Mouse (Mus musculus): ENCODE results near the gene Rps6kb1.

Rps6kb1 gene

GRCm38 (mm10) chr11:86581250-86581753 is 36.7 kb upstream of the Rps6kb1 start:
- DNase-seq (ENCODE audit: extremely low read depth, low read depth, low spot score), result no peak

DNA sequence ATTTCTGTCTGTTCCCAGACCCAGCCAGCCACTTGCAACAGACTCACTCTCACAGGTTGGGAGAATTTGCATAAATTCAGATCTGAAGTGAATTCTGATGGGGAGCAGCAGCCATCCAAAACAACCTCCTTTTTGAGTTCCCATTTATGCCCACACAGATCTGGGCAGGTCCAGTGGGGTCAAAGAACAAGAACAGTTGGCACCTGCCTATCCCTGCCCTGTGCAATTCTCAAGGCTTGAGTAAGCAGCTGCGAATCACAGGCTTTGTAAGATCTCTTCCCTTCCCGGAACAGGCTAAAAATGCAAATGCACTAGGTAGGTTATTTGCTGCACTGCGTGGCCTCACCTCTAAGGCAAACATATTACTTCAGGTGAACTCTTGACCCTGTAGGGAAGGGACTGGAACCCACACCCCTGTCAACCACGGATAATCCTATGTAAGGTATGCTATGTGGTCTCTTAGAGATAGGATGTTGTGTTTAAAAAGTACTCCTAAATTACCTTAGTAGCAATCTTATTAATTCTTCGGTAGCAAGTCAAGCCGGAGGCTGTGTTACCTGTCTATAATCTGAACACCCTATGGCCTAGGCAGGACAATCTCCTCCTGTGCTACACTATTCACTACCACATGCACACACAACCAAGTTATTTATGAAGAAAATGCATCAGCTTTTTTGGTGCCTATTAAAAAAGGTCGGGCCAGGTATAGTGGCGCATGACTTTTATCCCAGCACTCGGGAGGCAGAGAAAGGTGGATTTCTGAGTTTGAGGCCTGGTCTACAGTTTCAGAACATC is 35.9 kb upstream of the Rps6kb1 start:
- DNase-seq (ENCODE audit: extremely low read depth, low read depth, low spot score), result peak; percentile 88

DNA sequence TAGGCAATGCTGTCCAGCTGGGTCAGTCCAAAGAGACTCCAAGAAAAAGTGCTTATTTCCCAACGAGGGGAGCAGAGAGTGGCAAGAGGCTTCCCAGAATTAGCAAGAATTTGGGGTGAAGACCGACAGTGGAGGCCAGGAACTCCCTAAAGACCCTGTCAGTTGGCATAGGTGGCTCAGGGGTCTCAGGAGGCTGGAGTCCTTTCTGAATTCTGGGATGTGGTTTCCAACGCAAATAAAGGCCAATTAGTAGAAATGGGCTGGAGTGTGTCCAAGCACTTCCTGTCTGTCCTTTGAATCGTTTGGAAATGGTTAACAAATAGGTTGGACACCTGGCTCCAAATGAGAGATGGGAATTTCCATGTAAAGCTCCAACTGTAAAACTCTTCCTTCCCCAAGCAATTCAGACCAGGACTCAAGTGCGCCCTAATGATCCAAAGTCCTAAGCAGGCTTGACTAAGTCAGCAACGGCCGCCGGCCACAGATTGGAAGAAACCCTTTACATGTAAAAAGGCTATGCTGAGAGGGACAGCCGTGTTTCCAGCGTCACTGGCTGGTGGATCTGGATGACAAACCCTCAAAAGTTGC is 35.2 kb upstream of the Rps6kb1 start:
- no peak for DNase-seq (ENCODE audit: extremely low read depth, low read depth, low spot score)

DNA sequence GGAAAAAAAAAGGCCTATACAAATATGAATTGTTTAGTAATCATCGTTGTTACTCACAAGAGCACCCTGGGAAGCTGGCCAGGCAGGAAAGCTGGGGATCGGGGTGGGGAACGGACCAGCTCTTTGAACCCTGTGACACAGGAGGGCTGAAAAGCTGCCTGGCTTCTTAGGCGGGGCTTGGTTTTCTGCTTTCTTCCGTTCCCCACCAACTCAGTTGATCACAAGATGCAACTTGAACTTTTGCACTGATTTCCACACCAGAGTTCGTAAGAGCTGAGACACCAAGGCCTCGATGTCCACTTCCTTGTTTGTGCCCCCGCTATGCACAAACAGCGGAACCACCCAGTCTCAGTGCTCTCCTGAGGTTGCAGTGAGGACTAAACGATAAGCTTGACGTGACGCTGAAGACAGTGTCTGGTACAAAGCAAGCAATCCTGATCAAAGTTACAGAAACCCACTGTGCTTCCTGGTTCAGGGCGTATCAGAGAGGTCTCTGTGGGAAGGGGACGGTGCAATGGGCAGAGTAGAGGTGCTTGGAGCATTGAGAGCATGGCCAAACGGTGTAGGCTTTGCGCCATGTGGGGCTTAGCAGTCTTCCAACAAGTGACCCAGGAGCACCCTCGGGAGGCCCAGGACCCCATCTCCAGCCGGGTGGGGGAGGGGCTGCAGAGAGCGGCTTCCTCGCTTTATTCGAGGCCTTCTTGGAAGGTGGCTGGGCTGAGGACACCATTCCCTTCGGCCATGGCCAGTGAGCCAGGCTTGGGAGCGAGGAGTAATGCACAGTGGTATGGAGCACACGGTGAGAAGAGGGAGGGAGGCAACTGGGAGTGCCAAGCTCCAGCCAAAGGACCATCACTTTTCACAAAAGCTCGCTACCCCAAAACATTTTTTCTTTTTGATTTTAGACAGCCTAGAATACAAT is 34.5 kb upstream of the Rps6kb1 start:
- no peak for DNase-seq (ENCODE audit: extremely low read depth, low read depth, low spot score)

DNA sequence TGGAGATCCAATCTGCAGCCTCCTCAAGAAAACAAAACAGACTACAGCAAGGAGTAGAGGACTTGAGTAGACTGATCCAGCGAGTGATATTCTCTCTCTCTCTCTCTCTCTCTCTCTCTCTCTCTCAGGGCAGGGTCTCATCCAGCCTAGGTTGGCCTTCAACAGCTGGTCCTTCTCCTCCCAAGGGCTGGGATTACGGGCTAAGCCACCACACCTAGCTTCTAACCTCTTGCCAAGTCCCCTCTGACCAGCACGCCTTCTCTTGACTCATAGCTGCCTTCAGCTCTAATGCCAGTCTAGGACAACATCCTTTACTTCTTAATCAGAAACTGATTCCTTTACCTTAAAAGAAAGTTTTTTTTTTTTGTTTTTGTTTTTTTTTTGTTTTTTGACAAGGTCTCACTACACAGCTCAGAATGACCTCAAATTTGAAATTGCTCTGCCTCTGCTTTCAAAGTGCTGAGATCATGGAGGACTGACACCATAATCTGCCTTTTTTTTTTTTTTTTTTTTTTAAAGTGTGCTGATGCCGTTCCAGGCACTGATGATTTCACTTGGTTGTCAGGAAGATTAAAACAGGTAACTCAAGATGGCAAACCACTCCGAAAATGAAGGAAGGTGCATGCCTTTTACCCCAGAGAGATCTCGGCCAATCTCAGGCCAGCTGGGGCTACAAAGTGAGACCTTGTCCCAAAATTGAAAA is 33.7 kb upstream of the Rps6kb1 start:
- DNase-seq (ENCODE audit: extremely low read depth, low read depth, low spot score), result no peak

- no peak for DNase-seq (ENCODE audit: extremely low read depth, low read depth, low spot score)
Measured at GRCm38 (mm10) chr11:86577231-86577630, 32.6 kb upstream of the Rps6kb1 start.

GRCm38 (mm10) chr11:86575632-86576378 is 31.2 kb upstream of the Rps6kb1 start:
- DNase-seq (ENCODE audit: extremely low read depth, low read depth, low spot score), result peak; percentile 94

DNA sequence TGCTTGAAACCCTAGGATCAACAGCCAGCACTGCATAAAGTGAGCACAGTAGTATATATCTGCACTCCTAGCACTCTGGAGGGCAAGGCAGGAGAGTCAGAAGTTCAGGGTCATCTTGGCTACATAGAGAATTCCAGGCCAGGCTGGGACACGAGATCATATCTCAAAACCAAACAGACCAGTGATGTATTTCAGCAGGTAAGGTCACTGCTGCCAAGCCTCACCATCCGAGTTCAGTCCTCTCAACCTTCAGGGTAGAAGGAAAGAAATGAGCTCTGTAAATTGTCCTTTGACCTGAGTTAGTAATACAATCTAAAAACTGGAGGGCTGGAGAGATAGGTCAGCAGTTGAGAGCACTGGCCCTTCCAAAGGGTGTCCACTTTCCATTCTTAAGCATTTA is 29.8 kb upstream of the Rps6kb1 start:
- peak; percentile 74 for DNase-seq (ENCODE audit: extremely low read depth, low read depth, low spot score)

DNA sequence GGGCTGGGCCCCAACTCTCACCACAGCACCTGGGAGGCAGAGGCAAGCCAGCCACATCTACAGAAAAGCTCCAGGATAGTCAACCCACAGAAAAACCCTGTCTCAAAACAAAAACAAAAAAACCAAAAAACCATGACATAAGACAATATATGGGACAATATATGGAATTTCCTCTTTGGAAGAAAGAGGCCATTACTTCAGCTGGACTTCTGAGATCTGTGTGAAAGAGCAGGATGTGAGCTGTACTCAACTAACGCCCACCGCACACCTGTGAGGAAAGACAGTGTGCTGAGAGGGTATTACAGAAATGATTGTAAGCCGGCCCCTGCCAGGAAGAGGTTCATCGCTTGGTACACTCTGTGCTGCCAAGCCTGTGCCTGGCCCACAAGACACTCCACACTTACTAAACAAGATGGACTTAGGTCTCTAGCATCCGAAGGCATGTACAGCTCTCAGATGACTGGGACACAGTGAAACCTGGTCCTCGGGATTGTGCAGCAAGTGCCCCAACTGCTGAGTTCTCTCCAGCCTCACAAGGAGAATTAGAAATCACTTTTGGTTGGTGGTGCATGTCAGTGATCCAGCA is 29.1 kb upstream of the Rps6kb1 start:
- DNase-seq (ENCODE audit: extremely low read depth, low read depth, low spot score), result peak; percentile 96

- DNase-seq (ENCODE audit: extremely low read depth, low read depth, low spot score), result no peak
Measured at GRCm38 (mm10) chr11:86572623-86573022, 28.0 kb upstream of the Rps6kb1 start.

DNA sequence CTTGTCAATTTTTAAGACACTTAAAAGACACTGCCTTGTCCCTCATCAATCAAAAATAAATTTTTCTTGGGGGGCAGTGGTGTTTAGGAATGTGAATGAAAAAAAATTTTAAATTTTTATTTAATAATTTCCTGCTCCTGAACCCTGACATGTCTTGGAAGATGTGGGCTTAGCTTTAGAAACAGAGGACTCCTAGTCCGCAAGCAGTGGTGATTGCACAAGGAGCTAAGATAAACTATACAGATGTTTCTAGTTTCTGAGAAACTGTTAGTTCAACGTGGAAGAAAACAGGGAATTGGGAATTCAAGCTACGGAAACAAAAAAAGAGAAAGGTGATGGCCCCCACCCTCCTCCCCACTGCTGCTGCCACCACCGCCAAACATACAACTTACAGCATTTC is 27.3 kb upstream of the Rps6kb1 start:
- no peak for DNase-seq (ENCODE audit: extremely low read depth, low read depth, low spot score)

GRCm38 (mm10) chr11:86571047-86571855 is 26.6 kb upstream of the Rps6kb1 start:
- no peak for DNase-seq (ENCODE audit: extremely low read depth, low read depth, low spot score)

DNA sequence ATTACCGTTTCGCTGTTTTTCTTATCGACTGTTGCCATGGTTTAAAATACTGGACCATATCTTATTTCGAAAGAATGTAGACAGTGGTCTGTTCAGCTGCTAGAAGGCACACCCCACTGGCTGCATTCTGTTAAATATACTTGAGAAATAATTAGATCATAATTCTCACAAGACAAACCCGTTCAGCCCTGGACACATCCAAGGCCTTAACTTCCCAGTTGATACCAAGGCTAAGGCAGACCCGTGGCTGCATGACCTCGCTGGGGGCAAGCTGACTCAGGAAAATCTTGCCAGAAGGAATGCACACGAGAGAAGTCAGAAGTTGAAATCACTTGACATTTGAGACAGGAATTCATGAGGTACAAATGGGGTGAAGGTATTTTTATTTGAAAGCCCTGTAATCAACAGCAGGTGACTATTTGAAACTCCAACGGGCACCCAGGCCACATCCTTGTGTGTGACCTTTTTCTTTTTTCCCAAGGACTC is 25.7 kb upstream of the Rps6kb1 start:
- no peak for DNase-seq (ENCODE audit: extremely low read depth, low read depth, low spot score)

DNA sequence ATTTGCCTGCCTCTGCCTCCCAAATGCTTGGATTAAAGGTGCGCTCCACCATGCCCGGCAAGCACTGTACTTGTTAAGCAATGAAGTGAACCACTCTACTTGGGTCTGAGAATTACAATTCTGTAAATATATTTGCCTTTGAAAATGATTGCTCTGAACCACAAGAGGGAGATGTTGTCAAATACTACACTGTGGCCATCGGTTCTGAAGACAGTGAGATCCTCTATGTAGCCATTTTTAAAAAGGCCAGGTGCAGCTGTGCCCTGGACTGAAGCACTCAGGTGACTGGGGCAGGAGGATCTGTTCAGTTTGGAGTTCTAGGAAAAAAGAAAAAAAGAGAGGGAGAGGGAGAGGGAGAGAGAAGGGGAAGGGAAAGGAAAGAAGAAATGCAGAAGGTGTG is 23.8 kb upstream of the Rps6kb1 start:
- no peak for DNase-seq (ENCODE audit: extremely low read depth, low read depth, low spot score)

DNA sequence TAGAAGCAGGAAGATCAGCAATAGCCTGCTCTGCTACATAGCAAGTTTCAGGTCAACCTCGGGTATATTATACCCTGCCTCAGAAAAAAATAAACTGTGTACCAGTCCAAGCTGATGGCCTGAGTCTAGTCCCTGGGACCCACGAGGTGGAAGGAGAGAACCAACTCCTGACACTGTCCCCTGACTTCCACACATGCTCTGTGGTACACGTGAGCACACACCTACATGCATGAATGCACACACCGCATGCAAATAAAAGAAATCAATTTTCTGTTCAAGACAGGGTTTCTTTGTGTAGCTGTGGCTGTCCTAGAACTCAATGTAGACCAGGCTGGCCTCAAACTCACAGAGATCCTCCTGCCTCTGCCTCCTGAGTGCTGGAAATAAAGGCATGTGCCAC is 13.7 kb upstream of the Rps6kb1 start:
- DNase-seq (ENCODE audit: extremely low read depth, low read depth, low spot score), result no peak

GRCm38 (mm10) chr11:86553525-86553924 is 8.9 kb upstream of the Rps6kb1 start:
- no peak for DNase-seq (ENCODE audit: extremely low read depth, low read depth, low spot score)

DNA sequence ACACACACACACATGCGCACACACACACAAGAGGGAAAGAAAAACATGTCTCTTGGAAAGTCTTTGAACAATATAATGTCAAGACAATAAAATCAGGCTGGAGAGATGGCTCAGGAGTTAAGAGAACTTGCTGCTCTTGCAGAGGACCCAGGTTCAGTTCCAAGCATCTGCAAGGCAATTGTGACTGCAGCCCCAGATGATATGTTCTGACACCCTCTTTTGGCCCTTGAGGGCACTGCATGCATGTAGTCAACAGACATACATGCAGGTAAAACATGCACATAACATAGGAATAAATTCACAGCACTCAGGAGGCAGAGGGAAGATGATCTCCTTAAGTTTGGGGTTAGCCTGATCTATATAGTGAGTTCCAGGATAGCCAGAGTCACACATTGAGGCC is 2.8 kb upstream of the Rps6kb1 start:
- no peak for DNase-seq (ENCODE audit: extremely low read depth, low read depth, low spot score)

- no peak for DNase-seq (ENCODE audit: extremely low read depth, low read depth, low spot score)
Measured at GRCm38 (mm10) chr11:86545556-86545955, 951 bp upstream of the Rps6kb1 start.
